Mouse (Mus musculus) erythroblast, embryonic 14.5 days (primary cell): ENCODE results near the gene Sars.

ENCODE experiments used
- GATA1 ChIP-seq: IDR thresholded peaks from 2 replicates; pipeline ENCODE4 v1.6.1; 2012; ENCODE audit warnings: low read length, inconsistent platforms, mixed read lengths
- TAL1 ChIP-seq: IDR thresholded peaks from 3 replicates; pipeline ENCODE4 v1.6.1; 2012; ENCODE audit warnings: low read length, inconsistent platforms, mixed read lengths

GRCm38 (mm10) chr3:108432542-108433187 is 12.3 kb downstream of the Sars start:
- TF ChIP-seq TAL1 (no peak), GATA1 (no peak)
